Comparison of ENCODE assay signal across 23 mouse cellular contexts in genomic region chr13:100605845-100606244, GRCm38 (mm10). TPM values are rescaled to one million over a fixed set of nuclear protein-coding genes. Genes with fewer than 3 reads are reported as not detected.
DNase-seq lines count a peak whose midpoint lies in the region; ATAC-seq and TF ChIP-seq lines count a peak whose summit lies in the region.
"Had no signal": no experiment of that assay in that cellular context is flagged by ENCODE, and none has a peak within 500 bp of the region (broad histone marks: within the 10 kb centered on the region; RNA-seq: fewer than 3 reads in every experiment).

No protein-coding gene starts in this region.

- H3K79me2 ChIP-seq in liver, adult 2 months (ENCODE audit: control insufficient read depth, insufficient read depth, low read length), result peaks cover 4% of the 10 kb centered on the region; the same call in 1 of the 2 replicates
- H3K79me2 ChIP-seq in heart, adult 2 months (replicated peaks; ENCODE audit: control insufficient read depth, insufficient read depth, low read length), result no peaks in the 10 kb centered on the region

- no peaks in the 10 kb centered on the region for H3K36me3 ChIP-seq in liver, adult 2 months (ENCODE audit: control insufficient read depth, insufficient read depth, low read length)
- peaks cover 13% of the 10 kb centered on the region; the same call in 1 of the 2 replicates for H3K36me3 ChIP-seq in liver, embryonic 12.5 days
- peaks cover 16% of the 10 kb centered on the region; the same call in 1 of the 2 replicates for H3K36me3 ChIP-seq in intestine, postnatal 0 days (ENCODE audit: control insufficient read depth, insufficient read depth)
- no peaks in the 10 kb centered on the region for H3K36me3 ChIP-seq in heart, adult 2 months (ENCODE audit: control insufficient read depth, insufficient read depth, low read length)
- H3K36me3 ChIP-seq: embryonic facial prominence, embryonic 10.5 days; forebrain, embryonic 15.5 days had no signal

- no peak overlapping the region for H3K9ac ChIP-seq in liver, adult 2 months (ENCODE audit: low read depth, low read length)
- no peak overlapping the region for H3K9ac ChIP-seq in liver, embryonic 12.5 days
- H3K9ac ChIP-seq in intestine, postnatal 0 days (ENCODE audit: low read depth, low read length), result no peak overlapping the region
- no peak overlapping the region for H3K9ac ChIP-seq in heart, adult 2 months (ENCODE audit: low read depth, low read length)
- H3K9ac ChIP-seq: embryonic facial prominence, embryonic 12.5 days; forebrain, embryonic 13.5 days; forebrain, embryonic 15.5 days had no signal

- H3K4me1 ChIP-seq in liver, adult 2 months (ENCODE audit: control insufficient read depth, insufficient read depth, low read length), result peaks cover 31% of the 10 kb centered on the region
- peaks cover 10% of the 10 kb centered on the region for H3K4me1 ChIP-seq in liver, embryonic 12.5 days
- H3K4me1 ChIP-seq in intestine, postnatal 0 days (replicated peaks; ENCODE audit: control insufficient read depth, insufficient read depth, low read length), result 0 out of 2 replicates have a peak, but pooled peaks cover 5% of the 10 kb centered on the region
- H3K4me1 ChIP-seq in heart, adult 2 months (ENCODE audit: control insufficient read depth, insufficient read depth, low read length), result peaks cover 2% of the 10 kb centered on the region; the same call in 1 of the 2 replicates
- H3K4me1 ChIP-seq: embryonic facial prominence, embryonic 12.5 days; forebrain, embryonic 13.5 days; forebrain, embryonic 15.5 days had no signal

- TF ChIP-seq POLR2A in liver, adult 2 months (IDR thresholded peaks at IDR 0.05; ENCODE audit: extremely low read depth, insufficient read depth, low read length), result no peak
- no peak for TF ChIP-seq POLR2A in heart, adult 2 months (IDR thresholded peaks at IDR 0.05; ENCODE audit: insufficient read depth, low read depth, low read length)

- H3K4me2 ChIP-seq in liver, embryonic 12.5 days, result no peak overlapping the region
- H3K4me2 ChIP-seq in intestine, postnatal 0 days (replicated peaks; ENCODE audit: low read depth), result peak overlapping the region; percentile 33; the same call in 1 of the 2 replicates
- H3K4me2 ChIP-seq: embryonic facial prominence, embryonic 12.5 days; forebrain, embryonic 13.5 days; forebrain, embryonic 15.5 days had no signal

- WGBS in liver, adult 2 months, result 56% methylated on average over 1 of the region's 1 CpGs
- WGBS in liver, embryonic 12.5 days (ENCODE audit: insufficient replicate concordance), result 45% methylated on average over 1 of the region's 1 CpGs
- 42% methylated on average over 1 of the region's 1 CpGs for WGBS in intestine, postnatal 0 days
- 74% methylated on average over 1 of the region's 1 CpGs for WGBS in heart, adult 2 months

- intact Hi-C loops in heart, adult 2 months (cut with DNase I), result no loop called here

- no peaks in the 10 kb centered on the region for H3K27me3 ChIP-seq in liver, adult 2 months (ENCODE audit: control insufficient read depth, insufficient read depth, low read length)
- H3K27me3 ChIP-seq in liver, embryonic 12.5 days (replicated peaks), result no peaks in the 10 kb centered on the region
- H3K27me3 ChIP-seq in intestine, postnatal 0 days (replicated peaks; ENCODE audit: control insufficient read depth, insufficient read depth, low read length), result no peaks in the 10 kb centered on the region
- no peaks in the 10 kb centered on the region for H3K27me3 ChIP-seq in heart, adult 2 months (ENCODE audit: control insufficient read depth, insufficient read depth, low read length)
- H3K27me3 ChIP-seq: CH12.LX; embryonic facial prominence, embryonic 12.5 days; forebrain, embryonic 13.5 days; forebrain, embryonic 15.5 days; Patski had no signal

- peak; percentile 56 for DNase-seq in liver, adult 2 months (ENCODE audit: extremely low read depth, low read depth, low spot score)
- no peak for DNase-seq in thymus, postnatal 0 days (ENCODE audit: low spot score)
- DNase-seq in heart, adult 2 months, result no peak
- DNase-seq: adrenal gland, adult 8-10 months; adrenal gland, postnatal 14 days; adrenal gland, postnatal 36 days; B cell, adult 2 months; cerebellum, adult 11-12 months; cerebellum, adult 2 months; cerebellum, adult 9-10 months; cerebellum, postnatal 10 days; cerebellum, postnatal 25 days had no signal

- ATAC-seq in liver, embryonic 12.5 days, result no peak
- ATAC-seq in intestine, postnatal 0 days, result peak; percentile 52
- ATAC-seq: activated CD4-positive, CD25-positive, alpha-beta regulatory T cell, adult 4 months; CD4-positive, CD25-positive, alpha-beta regulatory T cell, adult 4 months; forebrain, embryonic 13.5 days; forebrain, embryonic 15.5 days; Patski had no signal

- H3K9me3 ChIP-seq in liver, embryonic 12.5 days (replicated peaks), result peaks cover 5% of the 10 kb centered on the region; the same call in 1 of the 2 replicates
- H3K9me3 ChIP-seq in intestine, postnatal 0 days (ENCODE audit: control insufficient read depth), result no peaks in the 10 kb centered on the region
- H3K9me3 ChIP-seq: embryonic facial prominence, embryonic 10.5 days; forebrain, embryonic 13.5 days; forebrain, embryonic 15.5 days had no signal

- no peak for TF ChIP-seq CTCF in liver, adult 2 months (IDR thresholded peaks at IDR 0.05; ENCODE audit: low read depth, low read length)
- no peak for TF ChIP-seq CTCF in intestine, postnatal 0 days (IDR thresholded peaks at IDR 0.05; ENCODE audit: low read depth)
- TF ChIP-seq CTCF in heart, adult 2 months (IDR thresholded peaks at IDR 0.05), result no peak

- H3K4me3 ChIP-seq in liver, adult 2 months (ENCODE audit: insufficient read depth, low read depth, low read length), result no peak overlapping the region
- no peak overlapping the region for H3K4me3 ChIP-seq in liver, embryonic 12.5 days
- no peak overlapping the region for H3K4me3 ChIP-seq in intestine, postnatal 0 days (ENCODE audit: low read depth, low read length)
- H3K4me3 ChIP-seq in heart, adult 2 months, result no peak overlapping the region
- H3K4me3 ChIP-seq: embryonic facial prominence, embryonic 10.5 days; embryonic facial prominence, embryonic 12.5 days; forebrain, embryonic 13.5 days; forebrain, embryonic 15.5 days had no signal

- TF ChIP-seq EP300 in heart, adult 2 months (IDR thresholded peaks at IDR 0.05; ENCODE audit: insufficient read depth, low read depth, low read length), result no peak

- peak overlapping the region; percentile 75; the same call in 1 of the 2 replicates for H3K27ac ChIP-seq in liver, adult 2 months (replicated peaks; ENCODE audit: insufficient read depth, low read depth, low read length)
- no peak overlapping the region for H3K27ac ChIP-seq in liver, embryonic 12.5 days
- peak overlapping the region; percentile 86 for H3K27ac ChIP-seq in intestine, postnatal 0 days (ENCODE audit: low read depth, low read length)
- H3K27ac ChIP-seq in heart, adult 2 months, result no peak overlapping the region
- H3K27ac ChIP-seq: embryonic facial prominence, embryonic 10.5 days; embryonic facial prominence, embryonic 12.5 days; forebrain, embryonic 13.5 days; forebrain, embryonic 15.5 days had no signal

RNA-seq across cellular contexts. Expression of gene Marveld2, which starts 10.9 kb away (rescaled TPM):
- total RNA-seq in liver, adult 2 months (2014; rRNA removed), result 6.2 and 9.5 TPM in 2 replicates
- 6.4 and 8.6 TPM in 2 replicates for polyA plus RNA-seq in liver, adult 2 months (2012; rRNA removed)
- 6.2 and 7.1 TPM in 2 replicates for polyA plus RNA-seq in liver, embryonic 12.5 days (2016; fragmentation: Nextera tagmentation; extraction: Ambion mirVana)
- 20.8 and 21.1 TPM in 2 replicates for polyA plus RNA-seq in intestine, postnatal 0 days (2015; fragmentation: Nextera tagmentation; extraction: Ambion mirVana)
- polyA plus RNA-seq in thymus, postnatal 0 days (2015; fragmentation: Nextera tagmentation; extraction: Ambion mirVana), result 1.5 TPM in 2 replicates
- total RNA-seq in heart, adult 2 months (2021), result under 1 TPM; 0.27 to 0.34 TPM
- 0.50 and 0.66 TPM in 2 replicates for polyA plus RNA-seq in heart, adult 2 months (2012; rRNA removed)

RNA-seq across cellular contexts. Expression of gene Ak6, which starts 44.9 kb away (rescaled TPM):
- 46.4 and 52.1 TPM in 2 replicates for total RNA-seq in liver, adult 2 months (2014; rRNA removed)
- 20.3 and 20.9 TPM in 2 replicates for polyA plus RNA-seq in liver, adult 2 months (2012; rRNA removed)
- polyA plus RNA-seq in liver, embryonic 12.5 days (2016; fragmentation: Nextera tagmentation; extraction: Ambion mirVana), result 216 and 222 TPM in 2 replicates
- 143 and 156 TPM in 2 replicates for polyA plus RNA-seq in intestine, postnatal 0 days (2015; fragmentation: Nextera tagmentation; extraction: Ambion mirVana)
- 314 TPM in 2 replicates for polyA plus RNA-seq in thymus, postnatal 0 days (2015; fragmentation: Nextera tagmentation; extraction: Ambion mirVana)
- 10 to 100 TPM; 55.1 to 65.7 TPM for total RNA-seq in heart, adult 2 months (2021)
- 49.9 and 92.7 TPM in 2 replicates for polyA plus RNA-seq in heart, adult 2 months (2012; rRNA removed)

RNA-seq across cellular contexts. Expression of gene Rad17, which starts 45.0 kb away (rescaled TPM):
- 10.1 and 12.5 TPM in 2 replicates for total RNA-seq in liver, adult 2 months (2014; rRNA removed)
- 1.8 and 2.5 TPM in 2 replicates for polyA plus RNA-seq in liver, adult 2 months (2012; rRNA removed)
- 20.0 and 20.3 TPM in 2 replicates for polyA plus RNA-seq in liver, embryonic 12.5 days (2016; fragmentation: Nextera tagmentation; extraction: Ambion mirVana)
- 10.3 and 11.1 TPM in 2 replicates for polyA plus RNA-seq in intestine, postnatal 0 days (2015; fragmentation: Nextera tagmentation; extraction: Ambion mirVana)
- 21.7 and 25.2 TPM in 2 replicates for polyA plus RNA-seq in thymus, postnatal 0 days (2015; fragmentation: Nextera tagmentation; extraction: Ambion mirVana)
- total RNA-seq in heart, adult 2 months (2021), result 10 to 100 TPM; 15.0 TPM
- polyA plus RNA-seq in heart, adult 2 months (2012; rRNA removed), result 5.6 and 9.5 TPM in 2 replicates

RNA-seq across cellular contexts. Expression of gene Taf9, which starts 45.5 kb away (rescaled TPM):
- total RNA-seq in liver, adult 2 months (2014; rRNA removed), result 2.1 and 2.5 TPM in 2 replicates
- polyA plus RNA-seq in liver, adult 2 months (2012; rRNA removed), result 0.67 and 0.76 TPM in 2 replicates
- polyA plus RNA-seq in liver, embryonic 12.5 days (2016; fragmentation: Nextera tagmentation; extraction: Ambion mirVana), result 17.8 and 17.9 TPM in 2 replicates
- polyA plus RNA-seq in intestine, postnatal 0 days (2015; fragmentation: Nextera tagmentation; extraction: Ambion mirVana), result 10.9 and 11.1 TPM in 2 replicates
- polyA plus RNA-seq in thymus, postnatal 0 days (2015; fragmentation: Nextera tagmentation; extraction: Ambion mirVana), result 50.4 and 55.8 TPM in 2 replicates
- total RNA-seq in heart, adult 2 months (2021), result 1 to 10 TPM; 9.8 TPM
- 2.2 and 3.4 TPM in 2 replicates for polyA plus RNA-seq in heart, adult 2 months (2012; rRNA removed)

RNA-seq across cellular contexts. Expression of gene Ocln, which starts 53.3 kb away (rescaled TPM):
- total RNA-seq in liver, adult 2 months (2014; rRNA removed), result 51.9 and 52.3 TPM in 2 replicates
- 6.1 and 7.3 TPM in 2 replicates for polyA plus RNA-seq in liver, adult 2 months (2012; rRNA removed)
- 6.7 and 6.9 TPM in 2 replicates for polyA plus RNA-seq in liver, embryonic 12.5 days (2016; fragmentation: Nextera tagmentation; extraction: Ambion mirVana)
- 44.5 and 49.4 TPM in 2 replicates for polyA plus RNA-seq in intestine, postnatal 0 days (2015; fragmentation: Nextera tagmentation; extraction: Ambion mirVana)
- 1.6 and 2.2 TPM in 2 replicates for polyA plus RNA-seq in thymus, postnatal 0 days (2015; fragmentation: Nextera tagmentation; extraction: Ambion mirVana)
- under 1 TPM; 0.43 to 0.76 TPM for total RNA-seq in heart, adult 2 months (2021)
- polyA plus RNA-seq in heart, adult 2 months (2012; rRNA removed), result 0.37 and 0.82 TPM in 2 replicates
- polyA plus RNA-seq: G1E had no signal

Comparison
In these comparisons a context has a peak if more than half of its experiments do, and no peak if none do; other contexts are left out.
1. H3K27ac ChIP-seq: peak in liver, adult 2 months (single experiment) and intestine, postnatal 0 days (single experiment); none in liver, embryonic 12.5 days (single experiment) and heart, adult 2 months (single experiment).